Mouse (Mus musculus) cerebellum, adult 2 months (tissue): ENCODE results near the gene Ireb2.

Experiments used
- CTCF ChIP-seq: fragments of 200-500 bp; IDR thresholded peaks from 2 replicates; pipeline ENCODE4 v1.5.1; 2011; ENCODE audit warnings: low read depth, mild to moderate bottlenecking, control low read depth, low read length, moderate library complexity, borderline replicate concordance; ENCODE audit not compliant: insufficient read depth
- POLR2A ChIP-seq: fragments of 200-500 bp; IDR thresholded peaks from 2 replicates; pipeline ENCODE4 v1.6.1; 2011; ENCODE audit warnings: low read length, control low read depth, borderline replicate concordance; ENCODE audit not compliant: insufficient read depth

DNA sequence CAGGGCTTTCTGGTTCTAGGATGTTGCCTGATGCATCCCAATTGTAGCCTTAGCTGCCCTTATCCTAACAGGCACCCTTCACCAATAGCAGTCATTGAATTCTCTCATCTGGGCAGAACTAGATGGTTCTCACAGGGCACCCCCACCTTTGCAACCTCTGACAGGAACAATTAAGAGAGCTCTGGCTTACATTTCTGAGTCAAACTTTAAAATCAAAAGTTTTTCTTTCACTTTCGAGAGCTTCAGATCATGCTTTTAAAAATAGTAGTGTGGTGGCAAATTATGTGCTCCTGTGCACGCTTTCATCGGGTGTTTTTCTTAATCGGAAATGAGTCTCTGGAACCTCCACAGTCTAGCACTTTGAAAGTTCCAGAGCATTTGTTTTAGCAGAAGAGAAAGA, 97.5 kb downstream of the Ireb2 start:
- TF ChIP-seq CTCF, result no peak
- no peak for TF ChIP-seq POLR2A
